Mouse (Mus musculus) ZHBTc4 (cell line): ENCODE results near the gene Cyp17a1.

Experiments
- DNase-seq: peaks from one replicate; pipeline ENCODE4 v3.0.0-alpha.2; 2011; ENCODE audit warnings: low read depth, low spot score

Gene Cyp17a1

DNA sequence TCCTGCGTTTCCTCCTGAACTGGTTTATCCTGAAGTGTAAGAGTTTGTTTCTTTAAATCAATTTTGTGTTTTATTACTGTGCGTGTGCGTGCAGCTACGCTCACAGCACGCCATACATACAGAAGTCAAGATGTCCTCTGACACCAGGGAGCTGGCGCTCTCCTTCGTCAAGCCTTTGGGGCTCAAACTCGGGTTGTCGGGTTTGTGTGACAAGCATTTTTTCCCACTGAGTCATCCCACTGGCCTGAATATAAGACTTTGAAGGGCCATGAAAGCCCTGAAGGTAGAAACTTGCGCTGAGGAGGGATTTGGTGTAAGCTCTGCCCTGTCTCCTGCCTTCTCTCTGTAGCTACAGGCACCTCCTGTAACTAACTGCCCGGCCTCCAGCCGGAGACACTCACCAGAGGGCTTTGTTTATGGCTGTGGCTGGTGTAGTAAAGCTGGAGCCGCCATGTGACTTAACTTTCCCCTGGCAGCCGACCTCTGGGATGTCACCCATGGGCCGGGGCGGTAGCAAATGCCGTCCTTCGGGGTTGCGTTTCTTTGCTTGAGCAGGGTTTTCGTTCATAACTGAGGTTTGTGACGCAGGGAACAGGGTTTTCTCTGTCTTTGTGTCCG, 30.7 kb downstream of the Cyp17a1 start:
- no peak for DNase-seq

GRCm38 (mm10) chr19:46641420-46642085, 31.4 kb downstream of the Cyp17a1 start:
- peak; percentile 58 for DNase-seq

GRCm38 (mm10) chr19:46640780-46641179, 32.2 kb downstream of the Cyp17a1 start:
- no peak for DNase-seq

DNA sequence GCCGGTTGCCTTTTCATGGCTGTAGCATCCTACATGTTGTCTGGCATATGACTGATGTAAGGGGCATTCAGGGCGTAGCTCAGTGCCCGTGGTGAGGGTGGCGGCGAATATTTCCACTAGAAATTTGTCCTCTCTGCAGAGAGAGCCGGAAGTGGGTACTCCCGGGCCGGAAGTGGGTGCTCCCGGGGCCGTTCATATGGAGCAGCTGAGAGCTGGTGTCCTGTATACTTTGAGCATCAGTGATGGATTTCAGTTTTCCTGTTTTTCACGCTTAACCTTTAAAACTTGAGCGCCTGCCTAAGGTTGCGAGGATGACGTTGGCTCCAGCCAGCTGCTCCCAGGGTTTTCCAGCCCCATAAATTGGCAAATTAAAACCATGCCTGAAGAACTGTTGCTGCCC, 33.5 kb downstream of the Cyp17a1 start:
- DNase-seq, result no peak

DNA sequence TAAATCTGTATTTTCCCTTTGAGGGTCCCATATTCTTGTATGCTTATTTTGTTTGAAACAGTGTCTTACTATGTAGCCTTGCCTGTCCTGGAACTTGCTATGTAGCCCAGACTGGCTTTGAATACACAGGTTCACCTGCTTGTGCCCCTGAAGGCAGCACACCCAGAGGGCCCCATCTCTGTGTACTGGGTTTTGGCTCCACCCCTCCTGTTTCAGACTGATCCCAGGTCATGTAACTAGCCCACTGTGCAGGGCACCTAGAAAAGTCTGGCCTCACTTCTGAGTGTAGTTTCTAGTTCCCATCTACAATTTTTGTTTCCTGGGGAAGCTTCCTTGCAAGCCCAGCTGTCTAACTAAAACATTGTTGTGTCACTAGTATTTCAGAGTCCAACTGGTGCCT, 33.9 kb downstream of the Cyp17a1 start:
- DNase-seq, result no peak

DNA sequence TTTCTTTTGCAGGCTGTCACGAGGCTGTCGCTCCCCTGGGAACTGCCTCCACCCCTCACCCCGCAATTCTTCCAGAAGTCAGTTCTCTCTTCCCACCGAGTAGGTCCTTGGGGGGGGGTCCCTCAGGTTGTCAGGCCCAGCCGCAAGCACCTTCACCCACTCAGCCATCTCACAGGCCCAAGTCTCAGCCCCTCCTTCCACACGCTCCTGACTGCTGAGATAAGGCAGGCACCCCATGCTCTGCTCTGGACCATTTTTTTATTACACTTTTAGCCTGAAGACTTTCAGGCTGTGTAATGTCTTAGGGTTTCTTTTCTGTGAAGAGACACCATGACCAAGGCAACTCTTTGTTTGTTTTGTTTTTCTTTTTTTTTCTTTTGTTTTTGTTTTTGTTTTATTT, 35.4 kb downstream of the Cyp17a1 start:
- DNase-seq, result no peak

DNA sequence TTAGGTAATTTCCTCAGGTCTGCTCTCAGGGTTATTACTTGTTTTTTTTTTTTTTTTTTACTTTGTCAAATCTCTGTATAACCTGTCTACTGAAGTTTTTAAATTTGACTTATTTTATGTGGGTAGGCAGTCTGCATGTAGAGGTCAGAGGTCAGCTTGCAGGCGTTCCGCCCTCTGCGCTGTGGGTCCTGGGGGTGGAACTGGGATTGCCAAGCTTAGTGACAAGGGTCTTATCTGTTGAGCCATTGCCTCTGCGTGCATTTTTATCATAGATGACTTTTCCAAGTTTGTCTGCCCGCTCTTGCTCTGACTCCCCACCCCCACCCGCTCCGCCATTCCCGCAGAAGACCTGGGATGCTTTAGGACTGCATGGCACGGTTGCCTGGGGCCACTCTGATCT, 37.2 kb downstream of the Cyp17a1 start:
- DNase-seq, result no peak

GRCm38 (mm10) chr19:46631637-46632036, 41.3 kb downstream of the Cyp17a1 start:
- no peak for DNase-seq

- no peak for DNase-seq
Observed at GRCm38 (mm10) chr19:46629807-46630206, 43.2 kb downstream of the Cyp17a1 start.

DNA sequence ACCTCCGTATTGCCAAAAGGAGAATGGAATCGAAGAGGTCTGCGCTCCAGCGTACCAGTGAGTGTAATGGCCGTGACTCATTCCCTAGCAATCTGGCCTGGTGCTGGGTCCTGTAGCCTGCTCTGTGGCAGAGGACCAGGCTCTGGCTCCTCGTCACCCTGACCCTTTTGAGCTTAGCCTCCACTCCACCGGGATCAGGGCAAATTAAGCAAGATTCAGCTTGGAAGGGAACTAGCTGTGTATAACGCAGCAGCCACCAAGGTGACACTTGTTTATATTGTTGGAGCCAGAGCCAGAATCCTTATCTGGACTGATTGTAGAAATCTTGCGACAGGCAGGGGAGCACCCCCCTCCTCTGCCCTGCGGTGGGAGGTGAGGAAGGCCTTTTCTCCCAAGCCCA, 44.6 kb downstream of the Cyp17a1 start:
- DNase-seq, result no peak

- no peak for DNase-seq
Observed at GRCm38 (mm10) chr19:46625519-46625918, 47.5 kb downstream of the Cyp17a1 start.

GRCm38 (mm10) chr19:46625015-46625414, 48.0 kb downstream of the Cyp17a1 start:
- no peak for DNase-seq

DNA sequence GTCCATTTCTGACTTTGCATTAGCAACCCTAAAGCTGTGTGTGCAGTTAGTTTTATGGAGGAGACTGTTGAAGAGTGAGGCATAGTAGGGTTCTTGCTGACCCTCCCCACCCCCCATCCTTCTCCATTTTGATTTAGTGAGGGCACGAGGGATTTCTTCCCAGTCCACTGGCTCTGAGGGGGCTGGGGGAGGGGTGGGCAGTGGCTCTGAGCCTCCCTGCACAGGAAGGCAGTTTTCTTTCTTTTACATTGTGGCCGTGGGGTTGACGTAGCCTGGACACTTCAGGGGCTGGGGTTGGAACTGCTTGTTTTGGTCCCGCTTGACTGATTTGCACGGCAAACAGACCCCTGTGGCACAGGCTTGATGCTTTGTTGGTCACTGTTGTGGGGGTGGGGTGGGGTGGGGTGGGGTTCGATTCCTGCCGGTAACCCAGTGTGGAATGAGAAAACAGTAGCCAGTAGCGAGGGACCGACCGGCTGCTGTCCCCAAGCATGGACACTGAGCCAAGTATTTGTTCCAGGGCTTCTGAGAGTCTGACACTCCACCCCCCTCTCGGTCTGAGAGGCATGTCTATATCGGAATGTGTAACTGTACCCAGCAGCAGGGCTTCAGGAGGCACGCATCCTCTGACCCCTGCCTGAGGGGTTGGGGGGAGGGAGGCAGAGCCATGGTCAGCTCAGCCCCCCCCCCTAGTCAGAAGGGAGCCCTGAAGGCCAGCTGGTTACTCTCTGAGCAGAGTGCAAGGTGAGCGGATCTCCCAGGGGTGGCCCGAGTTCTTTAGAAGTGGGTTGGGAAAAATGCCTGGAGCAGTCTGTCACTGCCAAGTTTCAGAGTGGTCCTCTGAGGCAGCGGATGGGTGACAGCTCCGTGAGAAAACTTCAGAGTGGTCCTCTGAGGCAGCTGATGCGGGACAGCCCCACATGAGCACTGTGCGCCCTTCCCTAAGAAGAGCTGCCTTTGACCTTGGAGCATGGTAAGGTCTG, 48.9 kb downstream of the Cyp17a1 start:
- no peak for DNase-seq

GRCm38 (mm10) chr19:46623194-46623667, 49.7 kb downstream of the Cyp17a1 start:
- DNase-seq, result no peak

DNA sequence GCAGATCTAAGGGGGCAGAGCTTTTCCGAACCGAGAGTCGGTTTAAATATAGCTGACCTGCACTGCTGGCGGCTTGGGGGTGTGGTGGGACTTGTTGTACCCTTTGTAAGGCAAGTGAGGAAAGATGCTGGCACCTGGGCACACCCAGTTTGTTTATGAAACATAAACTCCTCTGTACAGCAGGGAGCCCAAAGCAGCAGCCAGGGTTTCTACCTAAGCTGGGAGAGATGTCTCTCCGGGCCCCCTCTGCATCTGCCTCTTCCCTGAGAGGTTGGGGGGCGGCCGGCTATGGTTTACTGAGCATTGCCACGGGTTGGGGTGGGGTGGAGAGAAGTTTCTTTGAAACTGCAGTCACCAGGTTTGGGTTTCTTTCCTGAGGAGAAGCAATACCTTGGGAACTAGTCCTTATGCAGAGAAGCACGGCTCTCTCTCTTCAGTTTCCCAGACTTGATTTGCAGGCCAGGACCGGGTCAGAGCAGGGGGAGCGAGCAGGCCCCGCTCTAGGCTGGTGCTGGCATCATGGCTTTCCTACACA, 50.2 kb downstream of the Cyp17a1 start:
- DNase-seq, result no peak

GRCm38 (mm10) chr19:46621236-46622183, 51.5 kb downstream of the Cyp17a1 start:
- peak; percentile 51 for DNase-seq

DNA sequence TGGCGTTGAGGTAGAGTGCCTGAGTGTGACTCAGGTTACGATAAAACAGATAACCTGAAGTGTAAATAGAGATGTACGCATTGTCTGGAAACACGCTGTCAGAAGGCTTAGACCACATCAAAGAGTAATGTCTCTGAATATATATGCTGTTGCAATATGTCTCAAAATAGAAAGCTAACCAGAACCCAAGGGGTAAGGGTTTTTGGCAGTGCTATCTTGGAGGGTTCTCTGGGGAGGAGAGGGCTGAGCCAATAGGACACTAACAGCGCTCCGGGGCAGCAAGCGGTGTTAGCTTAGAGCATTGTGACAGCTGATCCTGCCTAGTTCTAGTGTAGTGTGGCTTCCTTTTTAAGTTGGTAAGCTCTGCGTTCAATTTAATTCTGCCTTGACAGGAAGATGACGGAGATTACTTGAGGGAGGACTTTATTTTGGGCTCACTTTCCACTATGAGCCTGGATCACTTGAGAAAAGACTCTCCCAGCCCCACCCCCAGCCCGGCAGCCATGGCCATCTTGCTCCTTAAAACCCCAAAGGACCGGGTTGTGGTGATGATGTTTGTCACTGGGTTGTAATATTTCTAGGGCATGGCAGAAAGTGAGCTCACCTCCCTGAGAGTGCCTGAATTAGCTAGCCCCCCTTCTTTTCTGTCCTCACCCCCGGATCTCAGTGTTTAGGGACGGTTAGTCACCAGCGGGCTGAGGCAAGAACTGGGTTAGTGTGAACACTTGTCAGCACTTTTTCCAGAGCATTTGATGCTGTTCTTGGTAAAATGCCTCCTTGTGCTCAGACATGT, 52.8 kb downstream of the Cyp17a1 start:
- no peak for DNase-seq

- no peak for DNase-seq
Observed at GRCm38 (mm10) chr19:46619518-46619917, 53.5 kb downstream of the Cyp17a1 start.

GRCm38 (mm10) chr19:46619001-46619400, 54.0 kb downstream of the Cyp17a1 start:
- no peak for DNase-seq

DNA sequence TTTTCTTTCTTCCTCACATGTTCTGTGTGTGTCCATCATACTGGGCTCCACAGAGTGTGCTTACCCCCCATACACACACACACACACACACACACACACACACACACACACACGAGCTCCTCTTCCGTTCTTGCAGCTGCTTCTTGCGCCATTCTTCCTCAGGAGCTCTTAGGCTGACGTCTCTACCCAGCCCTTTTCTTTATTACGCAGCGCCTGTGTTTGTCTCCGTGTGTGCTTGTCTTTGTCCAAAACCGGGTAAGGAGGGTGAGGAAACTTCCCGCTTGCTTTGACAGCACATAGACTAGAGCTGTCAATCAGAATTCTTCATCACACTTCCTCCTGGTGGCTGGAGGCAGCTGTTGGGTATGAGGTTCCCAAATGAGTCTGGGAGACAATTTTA, 54.6 kb downstream of the Cyp17a1 start:
- DNase-seq, result no peak
